Mouse (Mus musculus) embryonic facial prominence, embryonic 12.5 days (tissue): ENCODE results near the gene Hmcn1. TPM values are rescaled to one million over a fixed set of nuclear protein-coding genes. Genes with fewer than 3 reads are reported as not detected.

Experiments
- ATAC-seq: fragments of 200-750 bp; cut with Nextera tagmentation; 2 replicates; pipeline ENCODE4 v1.8.0; 2017; ENCODE audit not compliant: insufficient number of reproducible peaks, insufficient read depth, low FRiP score, low TSS enrichment
- H3K27ac ChIP-seq: fragments of 300-500 bp; sonication (generic); 2 replicates; pipeline ENCODE4 v1.5.1; 2016; ENCODE audit warnings: mild to moderate bottlenecking
- H3K27me3 ChIP-seq: fragments of 300-500 bp; sonication (generic); 2 replicates; pipeline ENCODE4 v1.6.1; 2016; ENCODE audit warnings: mild to moderate bottlenecking, moderate library complexity
- H3K36me3 ChIP-seq: fragments of 300-500 bp; sonication (generic); 2 replicates; pipeline ENCODE4 v1.6.1; 2016; ENCODE audit warnings: mild to moderate bottlenecking
- H3K4me1 ChIP-seq: fragments of 300-500 bp; sonication (generic); 2 replicates; pipeline ENCODE4 v1.6.1; 2016
- H3K4me2 ChIP-seq: fragments of 300-500 bp; sonication (generic); replicated peaks from 2 replicates; pipeline ENCODE4 v1.6.1; 2016; ENCODE audit warnings: mild to moderate bottlenecking, moderate library complexity
- H3K4me3 ChIP-seq: fragments of 300-500 bp; sonication (generic); 2 replicates; pipeline ENCODE4 v1.5.1; 2016; ENCODE audit warnings: mild to moderate bottlenecking
- H3K9ac ChIP-seq: fragments of 300-500 bp; sonication (generic); 2 replicates; pipeline ENCODE4 v1.6.1; 2016; ENCODE audit warnings: mild to moderate bottlenecking, moderate library complexity
- H3K9me3 ChIP-seq: fragments of 300-500 bp; sonication (generic); 2 replicates; pipeline ENCODE4 v1.6.1; 2016; ENCODE audit warnings: mild to moderate bottlenecking, moderate library complexity
- WGBS: fragments of 180-500 bp; shearing (Covaris S2); methylation state at CpG from one replicate; pipeline ENCODE4 v1.1.7; 2016; 5-methylcytosine and 5-hydroxymethylcytosine counted together
- polyA plus RNA-seq: library from polyadenylated mRNA; unstranded; fragments of >200 nt; fragmentation: Nextera tagmentation; extraction: Ambion mirVana; gene quantifications from 2 replicates; pipeline ENCODE4 v1.2.1, GENCODE M21; 2016

Gene Hmcn1
- polyA plus RNA-seq = 30.1 and 35.9 TPM in 2 replicates

DNA sequence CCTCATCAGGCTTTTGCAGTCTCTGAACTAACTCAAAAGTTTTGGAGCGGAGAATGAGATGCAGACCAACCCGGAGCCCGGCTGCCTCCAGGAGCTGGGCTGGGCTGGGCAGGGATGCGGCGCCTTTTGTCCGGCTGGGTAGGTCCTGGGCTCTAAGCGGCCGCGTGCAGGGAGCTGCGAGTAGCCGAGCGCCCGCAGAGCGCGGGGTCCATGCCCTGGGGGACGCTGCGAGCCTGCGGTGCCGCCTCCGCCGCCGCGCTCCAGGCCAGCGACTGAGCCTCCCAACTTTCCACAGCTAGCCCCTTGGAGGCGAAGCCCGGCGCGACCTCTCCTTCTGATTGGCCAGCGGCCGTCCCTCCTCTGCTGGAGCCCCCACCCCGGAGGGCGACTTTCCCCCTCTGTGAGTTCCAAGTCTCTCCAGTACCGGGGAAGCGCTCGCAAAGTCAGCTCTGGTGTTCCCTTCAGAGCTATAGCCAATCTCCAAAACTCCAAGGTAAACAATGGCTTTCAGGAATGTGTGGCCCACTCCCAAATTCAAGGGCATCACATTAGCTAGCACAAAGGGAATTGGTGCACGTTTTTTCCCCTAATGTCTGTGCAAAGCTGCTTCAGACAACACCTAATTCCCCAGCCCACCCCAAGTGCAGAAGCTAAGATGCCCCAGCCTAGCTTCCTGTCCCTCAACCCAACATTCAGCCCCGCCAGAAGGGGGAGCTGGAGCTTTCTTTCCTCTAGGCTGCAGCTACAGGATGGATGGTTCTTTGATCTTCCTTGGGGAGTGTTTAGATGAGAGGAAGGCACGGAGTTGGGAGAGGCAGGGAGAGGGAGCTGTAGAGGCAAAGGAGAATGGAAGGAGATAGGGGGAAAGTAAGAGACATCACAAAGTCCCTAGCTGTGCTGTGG lies at the start of gene Hmcn1:
Gene Hmcn1, minus strand, starts transcription at position 274 of the 903 bp plus-strand sequence.
- Histone ChIP-seq H3K4me2 (peak within 1 kb of the TSS; percentile 67), H3K9ac (peak within 1 kb of the TSS; percentile 76), H3K9me3 (no peaks in the 10 kb centered on the region), H3K27me3 (no peaks in the 10 kb centered on the region), H3K4me3 (peak within 1 kb of the TSS; percentile 57), H3K4me1 (peaks cover 9% of the 10 kb centered on the region), H3K36me3 (no peaks in the 10 kb centered on the region), H3K27ac (peak within 1 kb of the TSS; percentile 91)
- ATAC-seq = peak; percentile 91
- WGBS = under 1% methylated on average over 38 of the region's 38 CpGs

DNA sequence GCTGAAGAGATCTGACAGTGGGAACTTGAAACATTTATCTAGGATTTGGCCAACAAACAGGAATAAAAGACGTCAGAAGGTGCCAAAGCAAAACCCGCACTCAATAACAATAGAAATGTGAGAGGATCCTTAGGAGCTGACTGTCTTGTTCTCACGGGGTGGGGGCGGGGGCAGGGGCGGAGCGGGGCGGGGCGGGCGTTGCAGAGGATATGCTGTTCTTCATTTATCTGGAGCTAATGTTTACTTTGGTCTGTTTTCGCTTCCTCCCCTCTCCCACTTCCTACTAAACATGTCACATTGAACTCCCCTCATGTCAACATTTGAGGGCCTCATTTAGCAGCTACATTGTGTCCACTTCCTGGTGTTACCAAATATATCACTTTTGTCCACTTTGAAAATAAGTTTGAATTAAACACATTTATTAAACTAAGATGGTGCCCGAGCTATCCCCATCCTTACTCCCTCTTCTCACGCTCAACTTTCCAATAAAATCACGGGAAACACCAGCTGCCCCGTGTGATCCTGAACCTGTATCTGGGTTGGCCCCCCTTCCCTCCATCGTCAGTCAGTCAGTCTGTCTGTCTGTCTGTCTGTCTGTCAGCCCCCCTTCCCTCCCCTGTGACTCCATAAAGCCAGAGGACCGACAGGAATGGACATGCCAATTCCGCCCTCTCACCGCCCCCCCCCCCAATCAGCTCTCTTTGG lies 47.9 kb upstream of the Hmcn1 start:
- H3K27ac ChIP-seq = no peak overlapping the region
- no peak overlapping the region for H3K4me3 ChIP-seq
- 56% methylated on average over 18 of the region's 18 CpGs for WGBS
- no peak overlapping the region for H3K4me2 ChIP-seq
- H3K4me1 ChIP-seq = peaks cover 2% of the 10 kb centered on the region; the same call in 1 of the 2 replicates
- H3K9me3 ChIP-seq = no peaks in the 10 kb centered on the region
- H3K27me3 ChIP-seq = no peaks in the 10 kb centered on the region
- H3K36me3 ChIP-seq = no peaks in the 10 kb centered on the region
- no peak for ATAC-seq
- no peak overlapping the region for H3K9ac ChIP-seq

DNA sequence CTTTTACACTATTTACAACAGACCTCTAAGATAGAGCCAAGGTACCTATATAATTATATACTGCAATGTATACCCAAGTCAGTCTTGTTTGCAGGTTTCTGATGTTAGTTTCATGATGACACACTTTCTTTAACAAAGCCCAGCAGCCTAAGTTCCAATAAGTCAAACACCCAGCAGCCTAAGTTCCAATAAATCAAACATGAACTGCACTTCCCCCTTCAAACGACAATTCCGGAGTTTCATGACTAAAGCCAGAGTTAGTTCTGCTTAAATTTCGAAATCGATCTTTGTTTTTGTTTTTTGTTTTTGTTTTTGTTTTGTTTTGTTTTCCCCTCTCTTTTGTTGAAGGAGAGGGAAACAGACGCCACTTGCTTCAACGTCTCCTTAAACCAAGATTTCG lies 47.1 kb upstream of the Hmcn1 start:
- 82% methylated on average over 7 of the region's 7 CpGs for WGBS
- Histone ChIP-seq H3K4me2 (no peak overlapping the region), H3K36me3 (no peaks in the 10 kb centered on the region), H3K9ac (no peak overlapping the region), H3K4me1 (no peaks in the 10 kb centered on the region; the same call in 1 of the 2 replicates), H3K27me3 (no peaks in the 10 kb centered on the region), H3K9me3 (no peaks in the 10 kb centered on the region), H3K27ac (no peak overlapping the region), H3K4me3 (no peak overlapping the region)
- no peak for ATAC-seq

DNA sequence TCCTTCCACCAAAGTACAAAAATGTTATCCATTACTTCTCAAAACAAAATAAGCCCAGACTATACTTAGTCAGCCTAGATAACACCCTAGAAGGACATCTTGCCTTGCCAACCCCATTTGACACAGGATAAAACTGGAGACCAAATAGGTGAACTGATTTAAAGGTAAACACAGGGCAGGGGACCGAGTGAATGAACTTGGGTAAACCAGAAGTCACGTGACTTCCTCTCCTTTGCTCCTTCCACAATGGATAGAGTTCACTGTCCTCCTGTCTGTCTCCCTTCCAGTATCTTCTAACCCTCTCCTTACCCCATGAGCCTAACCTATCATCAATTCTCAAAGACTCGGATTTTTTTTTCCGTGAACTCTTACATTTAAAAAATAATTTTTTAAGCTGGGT lies 46.0 kb upstream of the Hmcn1 start:
- 77% methylated on average over 4 of the region's 4 CpGs for WGBS
- H3K27ac ChIP-seq = no peak overlapping the region
- H3K4me2 ChIP-seq = no peak overlapping the region
- no peak overlapping the region for H3K9ac ChIP-seq
- H3K36me3 ChIP-seq = no peaks in the 10 kb centered on the region
- no peaks in the 10 kb centered on the region for H3K4me1 ChIP-seq
- H3K9me3 ChIP-seq = no peaks in the 10 kb centered on the region
- H3K4me3 ChIP-seq = no peak overlapping the region
- ATAC-seq = no peak
- H3K27me3 ChIP-seq = no peaks in the 10 kb centered on the region

DNA sequence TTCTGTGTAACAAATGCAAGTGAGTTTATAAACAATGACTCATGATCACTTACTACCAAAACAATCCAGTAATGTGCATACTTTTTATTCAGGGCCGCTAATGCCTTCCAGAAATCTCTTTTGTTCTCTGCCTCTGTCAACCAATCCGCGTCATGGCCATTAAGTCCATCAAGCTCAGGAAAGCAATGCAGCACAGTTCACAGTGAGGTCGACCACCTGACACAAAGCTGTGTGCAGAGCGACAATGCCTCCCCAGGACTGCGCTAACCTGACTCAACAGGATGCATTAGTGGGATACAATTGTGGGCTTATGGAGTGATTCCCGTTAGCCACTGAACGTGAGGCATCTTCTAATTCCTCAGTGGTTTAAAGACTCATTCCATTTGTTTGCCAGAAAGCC lies 45.3 kb upstream of the Hmcn1 start:
- H3K4me3 ChIP-seq = no peak overlapping the region
- H3K27ac ChIP-seq = no peak overlapping the region
- no peak overlapping the region for H3K9ac ChIP-seq
- no peaks in the 10 kb centered on the region for H3K4me1 ChIP-seq
- H3K27me3 ChIP-seq = no peaks in the 10 kb centered on the region
- peak; percentile 72; the same call in 1 of the 2 replicates for ATAC-seq
- no peaks in the 10 kb centered on the region for H3K9me3 ChIP-seq
- H3K36me3 ChIP-seq = no peaks in the 10 kb centered on the region
- 42% methylated on average over 8 of the region's 8 CpGs for WGBS
- H3K4me2 ChIP-seq = no peak overlapping the region

DNA sequence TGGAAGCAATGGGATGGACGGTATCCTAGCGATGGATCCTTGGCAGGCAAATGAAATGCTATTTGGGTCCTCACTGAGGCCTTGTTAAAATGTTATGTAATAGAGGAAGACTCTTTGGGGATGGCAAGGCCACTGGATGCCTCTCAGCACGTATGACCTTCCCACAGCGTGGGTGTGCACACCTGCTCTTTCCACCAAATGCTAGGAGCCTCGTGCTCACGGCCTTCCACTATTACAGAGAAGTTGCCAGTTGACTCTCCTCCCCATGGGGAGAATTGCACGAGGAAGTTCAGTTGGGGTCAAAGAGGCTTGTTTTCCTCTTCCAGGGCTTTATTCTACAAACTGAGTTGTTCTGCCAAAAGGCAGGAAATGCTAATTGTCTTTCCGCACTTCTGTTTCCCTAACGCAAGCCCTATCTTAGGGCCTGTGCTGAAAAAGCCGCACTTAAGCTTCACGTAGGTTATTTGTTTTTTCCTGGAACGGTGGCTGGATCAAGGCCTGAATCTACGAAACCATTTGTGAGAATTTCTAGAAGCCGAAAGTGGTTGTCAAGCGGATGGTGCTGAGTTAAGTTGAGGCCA lies 43.3 kb upstream of the Hmcn1 start:
- H3K4me1 ChIP-seq = peaks cover 2% of the 10 kb centered on the region; the same call in 1 of the 2 replicates
- ATAC-seq = no peak

DNA sequence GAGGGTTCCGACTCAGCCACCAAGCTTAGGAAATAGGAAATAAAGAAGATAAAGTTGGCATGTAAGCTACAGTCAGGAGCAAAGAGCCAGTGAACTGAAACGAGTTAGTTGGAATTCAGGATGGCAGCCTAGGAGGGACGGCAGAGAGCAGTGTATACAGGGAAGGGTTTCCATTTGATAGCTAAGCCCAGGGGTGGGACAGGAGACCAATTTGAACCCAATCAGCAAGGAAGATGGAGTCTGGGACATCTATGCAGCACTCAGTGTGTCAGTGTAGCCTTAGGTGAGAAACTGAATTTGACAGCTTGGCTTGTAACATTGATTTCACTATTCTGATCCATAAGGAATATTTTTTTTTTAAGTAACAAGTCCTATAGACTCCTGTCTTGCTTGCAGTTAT lies 42.5 kb upstream of the Hmcn1 start:
- Histone ChIP-seq H3K4me3 (no peak overlapping the region), H3K4me1 (peaks cover 3% of the 10 kb centered on the region; the same call in 1 of the 2 replicates), H3K9me3 (no peaks in the 10 kb centered on the region), H3K36me3 (no peaks in the 10 kb centered on the region), H3K9ac (no peak overlapping the region), H3K4me2 (no peak overlapping the region), H3K27ac (no peak overlapping the region), H3K27me3 (no peaks in the 10 kb centered on the region)
- 70% methylated on average over 3 of the region's 3 CpGs for WGBS
- ATAC-seq = no peak

More for the DNA sequence above, 43.3 kb upstream of the Hmcn1 start:
- Histone ChIP-seq H3K4me2 (no peak overlapping the region), H3K36me3 (no peaks in the 10 kb centered on the region), H3K4me3 (no peak overlapping the region), H3K27ac (no peak overlapping the region), H3K9me3 (no peaks in the 10 kb centered on the region), H3K27me3 (no peaks in the 10 kb centered on the region), H3K9ac (no peak overlapping the region)
- WGBS = 77% methylated on average over 15 of the region's 15 CpGs

DNA sequence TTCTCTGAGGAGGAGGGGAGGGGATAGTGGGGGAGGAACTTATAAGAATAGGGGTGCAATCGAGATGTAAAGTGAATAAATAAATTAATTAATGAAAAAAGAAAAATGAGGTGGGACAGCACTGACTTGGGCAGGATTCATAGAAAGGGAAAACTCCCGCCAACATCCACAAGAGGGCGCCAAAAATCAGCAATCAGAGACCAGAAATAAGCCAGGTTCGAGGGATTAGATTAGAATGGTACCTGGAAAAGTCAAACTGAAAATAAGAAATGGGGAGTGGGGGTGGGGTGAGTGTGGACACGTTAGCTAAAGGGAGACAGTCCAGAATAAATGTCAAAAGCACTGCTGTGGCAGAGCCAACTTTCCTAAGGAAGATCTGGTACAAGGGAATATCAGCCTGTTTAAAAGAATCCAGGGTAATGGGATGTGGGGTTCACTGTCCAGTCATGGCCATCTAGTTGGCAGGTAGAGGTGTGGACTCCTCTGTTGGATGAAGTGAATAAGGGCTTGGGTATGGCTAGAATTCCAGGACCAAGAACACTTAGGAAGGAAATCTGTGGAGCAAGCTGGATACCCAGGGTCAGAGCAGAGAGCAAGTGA lies 41.9 kb upstream of the Hmcn1 start:
- Histone ChIP-seq H3K36me3 (no peaks in the 10 kb centered on the region), H3K27ac (no peak overlapping the region), H3K9me3 (no peaks in the 10 kb centered on the region), H3K4me1 (peaks cover 3% of the 10 kb centered on the region; the same call in 1 of the 2 replicates), H3K9ac (no peak overlapping the region), H3K27me3 (no peaks in the 10 kb centered on the region), H3K4me2 (no peak overlapping the region), H3K4me3 (no peak overlapping the region)
- no peak for ATAC-seq
- 0% methylated on average over 5 of the region's 5 CpGs for WGBS

DNA sequence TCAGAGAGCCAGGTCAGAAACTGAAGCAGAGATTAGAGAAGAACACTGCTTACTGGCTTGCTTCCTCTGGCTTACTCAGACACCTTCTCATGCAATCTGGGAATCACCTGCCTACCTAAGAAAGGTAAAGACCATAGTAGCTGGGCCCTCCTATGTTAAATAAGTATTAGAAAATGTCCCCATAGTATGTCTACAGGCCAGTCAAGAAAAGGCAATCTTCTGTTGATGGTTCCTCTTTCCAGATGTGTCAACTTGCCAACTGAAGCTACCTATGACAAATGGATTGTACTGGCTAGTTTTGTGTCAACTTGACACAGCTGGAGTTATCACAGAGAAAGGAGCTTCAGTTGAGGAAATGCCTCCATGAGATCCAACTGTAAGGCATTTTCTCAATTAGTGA lies 40.1 kb upstream of the Hmcn1 start:
- Histone ChIP-seq H3K9me3 (no peaks in the 10 kb centered on the region), H3K4me2 (no peak overlapping the region), H3K27ac (no peak overlapping the region), H3K27me3 (no peaks in the 10 kb centered on the region), H3K4me1 (peaks cover 3% of the 10 kb centered on the region; the same call in 1 of the 2 replicates), H3K36me3 (no peaks in the 10 kb centered on the region), H3K9ac (no peak overlapping the region), H3K4me3 (no peak overlapping the region)
- ATAC-seq = no peak

DNA sequence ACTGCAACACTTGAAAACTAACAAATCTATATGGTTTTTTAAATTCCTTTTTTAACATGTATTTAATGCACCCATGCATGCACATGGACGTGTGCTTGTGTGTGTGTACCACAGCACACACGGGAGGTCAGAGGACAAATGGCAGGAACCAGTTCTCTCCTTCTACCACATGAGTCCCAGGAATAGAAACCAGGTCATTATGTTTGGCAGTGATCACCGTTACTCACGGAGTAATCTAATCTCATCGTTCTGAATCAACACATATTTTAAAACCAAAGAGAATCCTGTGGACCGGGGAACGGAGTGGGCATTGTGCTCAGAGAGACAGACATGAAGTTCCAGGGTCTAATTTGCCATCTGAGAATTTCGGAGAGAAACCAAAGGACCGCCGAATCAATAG lies 38.3 kb upstream of the Hmcn1 start:
- Histone ChIP-seq H3K4me1 (peaks cover 3% of the 10 kb centered on the region; the same call in 1 of the 2 replicates), H3K27ac (no peak overlapping the region), H3K9ac (no peak overlapping the region), H3K4me3 (no peak overlapping the region), H3K36me3 (no peaks in the 10 kb centered on the region), H3K27me3 (no peaks in the 10 kb centered on the region), H3K9me3 (no peaks in the 10 kb centered on the region), H3K4me2 (no peak overlapping the region)
- ATAC-seq = no peak
- 66% methylated on average over 10 of the region's 10 CpGs for WGBS

DNA sequence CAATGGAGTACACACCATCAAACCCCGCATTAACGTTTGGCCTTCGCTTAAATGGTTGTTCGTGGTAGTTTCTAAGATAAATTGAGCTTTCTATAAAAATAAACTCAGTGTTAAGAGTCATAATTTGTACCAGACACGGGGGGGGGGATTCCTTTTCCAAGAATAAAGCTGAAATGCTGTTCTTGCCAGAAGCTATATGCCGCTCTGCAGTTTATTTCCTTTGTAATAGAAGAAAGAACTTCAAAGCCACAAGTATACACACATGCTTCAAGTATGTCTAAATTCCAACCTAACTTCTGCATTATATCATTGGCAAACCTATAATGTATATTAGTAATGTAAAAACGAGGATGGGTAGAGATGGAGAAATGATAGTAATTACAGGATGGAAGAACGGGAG lies 37.9 kb upstream of the Hmcn1 start:
- WGBS = 41% methylated on average over 8 of the region's 8 CpGs
- no peaks in the 10 kb centered on the region for H3K27me3 ChIP-seq
- no peaks in the 10 kb centered on the region for H3K9me3 ChIP-seq
- H3K4me1 ChIP-seq = peaks cover 3% of the 10 kb centered on the region; the same call in 1 of the 2 replicates
- H3K9ac ChIP-seq = no peak overlapping the region
- H3K36me3 ChIP-seq = no peaks in the 10 kb centered on the region
- no peak overlapping the region for H3K4me3 ChIP-seq
- no peak for ATAC-seq
- no peak overlapping the region for H3K4me2 ChIP-seq
- H3K27ac ChIP-seq = no peak overlapping the region
